Mouse (Mus musculus): ENCODE data around the gene Xrcc6.

DNA sequence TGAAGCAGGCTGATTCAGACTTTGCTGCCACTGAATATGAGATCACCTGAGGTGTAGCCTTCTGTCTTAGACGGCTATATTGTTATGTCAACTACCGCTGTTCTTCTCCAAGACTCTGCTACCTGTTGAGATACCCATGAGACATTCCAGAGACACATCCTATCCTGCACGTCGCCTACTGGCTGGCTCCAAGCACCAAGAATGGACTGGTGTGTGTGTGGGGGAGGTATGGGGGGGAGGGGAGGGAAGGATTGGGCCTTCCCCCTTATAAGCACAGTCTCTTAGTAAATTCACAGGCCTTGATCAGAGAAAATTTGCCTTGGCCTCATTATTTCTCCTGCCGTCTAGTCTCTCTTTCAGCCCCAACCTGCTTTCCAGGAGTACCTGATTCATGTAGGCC is 19.8 kb upstream of the Xrcc6 start:
- TF ChIP-seq POLR2A (IDR thresholded peaks at IDR 0.05; ENCODE audit: insufficient read depth, low read length) (no peak), CTCF (IDR thresholded peaks at IDR 0.05; ENCODE audit: low read depth, low read length) (no peak)
